Mouse (Mus musculus) lung, embryonic 14.5 days (tissue): ENCODE data around the gene Dera. TPM values are rescaled to one million over a fixed set of nuclear protein-coding genes. Genes with fewer than 3 reads are reported as not detected.

Source experiments
- ATAC-seq: fragments of 200-750 bp; cut with Nextera tagmentation; 2 replicates; pipeline ENCODE4 v1.8.0; 2017; ENCODE audit warnings: mild to moderate bottlenecking, moderate TSS enrichment, moderate library complexity; ENCODE audit not compliant: insufficient read depth
- DNase-seq: peaks from one replicate; pipeline ENCODE4 v3.0.0-alpha.2; 2015
- H3K27ac ChIP-seq: fragments of 300-500 bp; sonication (generic); 2 replicates; pipeline ENCODE4 v1.5.1; 2014; ENCODE audit warnings: low read depth, mild to moderate bottlenecking, moderate library complexity
- H3K27me3 ChIP-seq: fragments of 300-500 bp; sonication (generic); 2 replicates; pipeline ENCODE4 v1.6.1; 2014; ENCODE audit warnings: low read length, control low read depth; ENCODE audit not compliant: insufficient read depth
- H3K36me3 ChIP-seq: fragments of 300-500 bp; sonication (generic); 2 replicates; pipeline ENCODE4 v1.6.1; 2014; ENCODE audit warnings: control low read depth; ENCODE audit not compliant: insufficient read depth
- H3K4me1 ChIP-seq: fragments of 300-500 bp; sonication (generic); 2 replicates; pipeline ENCODE4 v1.6.1; 2014; ENCODE audit warnings: antibody characterized with exemption, control low read depth; ENCODE audit not compliant: insufficient read depth
- H3K4me2 ChIP-seq: fragments of 300-500 bp; sonication (generic); 2 replicates; pipeline ENCODE4 v1.6.1; 2014; ENCODE audit warnings: mild to moderate bottlenecking
- H3K4me3 ChIP-seq: fragments of 300-500 bp; sonication (generic); 2 replicates; pipeline ENCODE4 v1.5.1; 2014; ENCODE audit warnings: low read depth, low read length
- H3K9ac ChIP-seq: fragments of 300-500 bp; sonication (generic); 2 replicates; pipeline ENCODE4 v1.6.1; 2014
- H3K9me3 ChIP-seq: fragments of 300-500 bp; sonication (generic); 2 replicates; pipeline ENCODE4 v1.6.1; 2016; ENCODE audit warnings: low read depth, low read length, control low read depth
- CTCF ChIP-seq: IDR thresholded peaks from 2 replicates; pipeline ENCODE4 v1.5.1; 2016; ENCODE audit warnings: antibody characterized with exemption, low read depth
- WGBS: fragments of 180-500 bp; shearing (Covaris S2); extraction: QIAGEN DNeasy Blood & Tissue Kit; methylation state at CpG from one replicate; pipeline ENCODE4 v1.1.7; 2014; 5-methylcytosine and 5-hydroxymethylcytosine counted together
- polyA plus RNA-seq: library from polyadenylated mRNA; unstranded; fragments of >200 nt; fragmentation: Nextera tagmentation; extraction: Ambion mirVana; gene quantifications from 2 replicates; pipeline ENCODE4 v1.2.1, GENCODE M21; 2014

The Dera gene
- polyA plus RNA-seq, 1 experiment from 2014 or later, result 62.0 TPM

GRCm38 (mm10) chr6:137740972-137741371 lies 13.4 kb upstream of the Dera start:
- DNase-seq, result no peak
- Histone ChIP-seq H3K4me2 (no peak overlapping the region), H3K4me3 (no peak overlapping the region), H3K27me3 (no peaks in the 10 kb centered on the region), H3K4me1 (peaks cover 4% of the 10 kb centered on the region; the same call in 1 of the 2 replicates), H3K9me3 (no peaks in the 10 kb centered on the region), H3K27ac (no peak overlapping the region), H3K9ac (no peak overlapping the region), H3K36me3 (peaks cover 85% of the 10 kb centered on the region)
- TF ChIP-seq CTCF, result no peak
- ATAC-seq, result no peak
- 92% methylated on average over 2 of the region's 2 CpGs for WGBS

- Histone ChIP-seq H3K4me3 (no peak overlapping the region), H3K27me3 (no peaks in the 10 kb centered on the region), H3K36me3 (peaks cover 87% of the 10 kb centered on the region), H3K27ac (no peak overlapping the region), H3K9me3 (no peaks in the 10 kb centered on the region), H3K4me1 (no peaks in the 10 kb centered on the region), H3K4me2 (no peak overlapping the region), H3K9ac (no peak overlapping the region)
- ATAC-seq, result no peak
- 71% methylated on average over 4 of the region's 4 CpGs for WGBS
- DNase-seq, result no peak
- TF ChIP-seq CTCF, result no peak
These were observed 9.6 kb upstream of the Dera start for GRCm38 (mm10) chr6:137744700-137745099.

- H3K4me3 ChIP-seq, result no peak overlapping the region
- WGBS, result 76% methylated on average over 5 of the region's 5 CpGs
- H3K36me3 ChIP-seq, result peaks cover 82% of the 10 kb centered on the region
- no peaks in the 10 kb centered on the region for H3K27me3 ChIP-seq
- DNase-seq, result peak; percentile 63
- ATAC-seq, result no peak
- TF ChIP-seq CTCF, result peak; percentile 66
- H3K4me1 ChIP-seq, result no peaks in the 10 kb centered on the region
- H3K4me2 ChIP-seq, result no peak overlapping the region
- no peak overlapping the region for H3K9ac ChIP-seq
- no peaks in the 10 kb centered on the region for H3K9me3 ChIP-seq
- H3K27ac ChIP-seq, result no peak overlapping the region
These were observed 7.0 kb upstream of the Dera start for GRCm38 (mm10) chr6:137747174-137747928.

DNA sequence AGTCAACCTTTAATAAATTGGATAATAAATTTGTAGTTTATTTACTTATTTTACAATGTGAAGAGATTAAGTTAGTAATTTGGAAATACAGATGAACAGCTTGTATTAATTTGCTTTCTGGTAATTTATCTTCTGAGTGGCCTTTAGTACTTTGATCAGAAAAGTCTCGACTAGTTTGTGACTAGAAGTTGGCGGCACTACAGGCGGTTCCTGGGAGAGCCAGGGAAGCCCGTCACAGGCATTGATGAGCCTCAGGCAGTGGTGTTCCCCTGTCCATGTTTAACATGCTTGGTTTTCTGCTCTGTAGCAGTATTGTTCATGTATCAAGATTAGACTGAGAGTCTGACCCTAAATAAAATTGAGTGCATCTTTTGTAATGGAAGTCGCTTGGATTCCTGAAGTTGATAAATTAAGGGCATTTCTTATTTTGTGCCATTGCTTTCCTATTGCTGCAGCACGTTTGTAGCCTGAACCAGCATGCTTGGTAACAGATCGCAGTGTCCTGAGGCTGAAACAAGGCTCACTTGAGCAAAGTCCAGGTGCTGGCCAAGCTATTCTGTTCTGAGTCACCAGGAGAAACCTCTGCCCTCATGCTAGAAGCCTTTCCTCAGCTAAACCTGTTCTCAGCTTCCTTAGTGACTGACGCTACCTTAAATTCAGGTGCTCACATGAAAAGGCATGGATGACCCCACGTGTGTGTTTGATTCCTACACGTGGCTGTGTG lies 2.6 kb upstream of the Dera start:
- Histone ChIP-seq H3K9ac (no peak overlapping the region), H3K36me3 (peaks cover 49% of the 10 kb centered on the region), H3K4me1 (no peaks in the 10 kb centered on the region), H3K27me3 (no peaks in the 10 kb centered on the region), H3K4me3 (no peak overlapping the region), H3K9me3 (no peaks in the 10 kb centered on the region), H3K4me2 (no peak overlapping the region), H3K27ac (no peak overlapping the region)
- no peak for TF ChIP-seq CTCF
- WGBS, result 88% methylated on average over 10 of the region's 10 CpGs
- DNase-seq, result no peak
- ATAC-seq, result no peak

DNA sequence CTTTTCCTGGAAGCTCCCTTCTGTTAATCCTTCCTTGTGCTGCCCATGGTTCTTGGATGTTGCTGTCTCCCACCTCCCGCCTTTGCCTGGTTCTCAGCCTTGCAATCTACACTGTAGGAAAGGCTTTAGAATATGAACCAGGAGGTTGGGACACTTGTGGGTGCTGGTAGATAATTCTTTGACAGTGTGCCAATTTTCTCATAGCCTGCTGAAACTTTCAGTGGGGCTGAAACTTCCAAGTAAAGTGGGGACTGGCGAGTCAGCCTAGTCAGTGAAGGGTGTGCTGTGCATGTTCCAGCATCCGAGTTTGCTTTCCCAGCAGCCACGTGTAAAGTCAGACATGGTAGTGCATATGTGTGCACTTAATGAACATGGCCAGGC lies 2.1 kb upstream of the Dera start:
- H3K27ac ChIP-seq, result no peak overlapping the region
- DNase-seq, result no peak
- TF ChIP-seq CTCF, result no peak
- ATAC-seq, result no peak
- no peaks in the 10 kb centered on the region for H3K9me3 ChIP-seq
- no peak overlapping the region for H3K4me2 ChIP-seq
- no peaks in the 10 kb centered on the region for H3K4me1 ChIP-seq
- WGBS, result 86% methylated on average over 4 of the region's 4 CpGs
- no peaks in the 10 kb centered on the region for H3K27me3 ChIP-seq
- H3K9ac ChIP-seq, result no peak overlapping the region
- peaks cover 46% of the 10 kb centered on the region for H3K36me3 ChIP-seq
- no peak overlapping the region for H3K4me3 ChIP-seq

- no peak overlapping the region; the same call in 1 of the 2 replicates for H3K27ac ChIP-seq
These were observed 499 bp downstream of the Dera start for GRCm38 (mm10) chr6:137754857-137755232.

GRCm38 (mm10) chr6:137756310-137756709 lies 2.0 kb downstream of the Dera start:
- Histone ChIP-seq H3K4me3 (no peak overlapping the region), H3K4me2 (no peak overlapping the region), H3K36me3 (peaks cover 12% of the 10 kb centered on the region), H3K4me1 (no peaks in the 10 kb centered on the region), H3K27me3 (no peaks in the 10 kb centered on the region), H3K9me3 (no peaks in the 10 kb centered on the region), H3K9ac (no peak overlapping the region), H3K27ac (no peak overlapping the region)
- ATAC-seq (no peak), DNase-seq (peak; percentile 61)
- TF ChIP-seq CTCF, result peak; percentile 70
- WGBS, result 70% methylated on average over 5 of the region's 5 CpGs

More at GRCm38 (mm10) chr6:137754857-137755232, 499 bp downstream of the Dera start:
- peaks cover 22% of the 10 kb centered on the region for H3K36me3 ChIP-seq
- peak overlapping the region; percentile 62 for H3K4me3 ChIP-seq
- peak overlapping the region; percentile 61 for H3K4me2 ChIP-seq
- 4% methylated on average over 8 of the region's 8 CpGs for WGBS
- TF ChIP-seq CTCF, result no peak
- no peaks in the 10 kb centered on the region for H3K4me1 ChIP-seq
- no peaks in the 10 kb centered on the region for H3K27me3 ChIP-seq
- peak overlapping the region; percentile 66 for H3K9ac ChIP-seq
- ATAC-seq (no peak), DNase-seq (no peak)
- no peaks in the 10 kb centered on the region for H3K9me3 ChIP-seq
